Mouse (Mus musculus) heart, postnatal 0 days (tissue): Measurements from ENCODE around the gene Pitpnm3.

Experiments
- CTCF ChIP-seq: IDR thresholded peaks from 2 replicates; pipeline ENCODE4 v1.5.1; 2016; ENCODE audit warnings: antibody characterized with exemption, control low read depth, low read depth
- EP300 ChIP-seq: IDR thresholded peaks from 2 replicates; pipeline ENCODE4 v1.6.1; 2016; ENCODE audit warnings: antibody characterized with exemption, low read depth

- TF ChIP-seq CTCF (no peak), EP300 (no peak)
These were observed 56.9 kb downstream of the Pitpnm3 start for GRCm38 (mm10) chr11:72078647-72079046.
